Mouse (Mus musculus) intestine, postnatal 0 days (tissue): ENCODE measurements around the gene Tspan9. TPM values are rescaled to one million over a fixed set of nuclear protein-coding genes. Genes with fewer than 3 reads are reported as not detected.

Experiments
- ATAC-seq: fragments of 200-750 bp; cut with Nextera tagmentation; 2 replicates; pipeline ENCODE4 v1.8.0; 2017; ENCODE audit warnings: mild to moderate bottlenecking, moderate TSS enrichment, moderate library complexity
- H3K27ac ChIP-seq: fragments of 300-500 bp; sonication (generic); 2 replicates; pipeline ENCODE4 v1.5.1; 2014; ENCODE audit warnings: mild to moderate bottlenecking, low read depth, low read length, moderate library complexity
- H3K27me3 ChIP-seq: fragments of 300-500 bp; sonication (generic); replicated peaks from 2 replicates; pipeline ENCODE4 v1.6.1; 2014; ENCODE audit warnings: low read length, mixed read lengths; ENCODE audit not compliant: control insufficient read depth, insufficient read depth
- H3K36me3 ChIP-seq: fragments of 300-500 bp; sonication (generic); 2 replicates; pipeline ENCODE4 v1.6.1; 2014; ENCODE audit warnings: mild to moderate bottlenecking, moderate library complexity; ENCODE audit not compliant: control insufficient read depth, insufficient read depth
- H3K4me1 ChIP-seq: fragments of 300-500 bp; sonication (generic); replicated peaks from 2 replicates; pipeline ENCODE4 v1.6.1; 2014; ENCODE audit warnings: antibody characterized with exemption, low read length, mixed read lengths; ENCODE audit not compliant: control insufficient read depth, insufficient read depth
- H3K4me2 ChIP-seq: fragments of 300-500 bp; sonication (generic); replicated peaks from 2 replicates; pipeline ENCODE4 v1.6.1; 2014; ENCODE audit warnings: low read depth, mild to moderate bottlenecking, moderate library complexity
- H3K4me3 ChIP-seq: fragments of 300-500 bp; sonication (generic); 2 replicates; pipeline ENCODE4 v1.5.1; 2014; ENCODE audit warnings: low read depth, low read length
- H3K9ac ChIP-seq: fragments of 300-500 bp; sonication (generic); 2 replicates; pipeline ENCODE4 v1.6.1; 2014; ENCODE audit warnings: mild to moderate bottlenecking, low read depth, low read length
- H3K9me3 ChIP-seq: fragments of 300-500 bp; sonication (generic); 2 replicates; pipeline ENCODE4 v1.6.1; 2016; ENCODE audit warnings: mixed run types; ENCODE audit not compliant: control insufficient read depth
- CTCF ChIP-seq: sonication (generic); IDR thresholded peaks from 2 replicates; pipeline ENCODE4 v1.5.1; 2016; ENCODE audit warnings: low read depth, mild to moderate bottlenecking, control low read depth, antibody characterized with exemption, moderate library complexity
- WGBS: fragments of 180-500 bp; shearing (Covaris S2); extraction: QIAGEN DNeasy Blood & Tissue Kit; methylation state at CpG from one replicate; pipeline ENCODE4 v1.1.7; 2014; 5-methylcytosine and 5-hydroxymethylcytosine counted together
- microRNA-seq: library from miRNA; unstranded; fragments of <30 nt; microRNA quantifications from one replicate; pipeline ENCODE4, GENCODE M21; 2016
- polyA plus RNA-seq: library from polyadenylated mRNA; unstranded; fragments of >200 nt; fragmentation: Nextera tagmentation; extraction: Ambion mirVana; gene quantifications from 2 replicates; pipeline ENCODE4 v1.2.1, GENCODE M21; 2015

The Tspan9 gene
- polyA plus RNA-seq, 1 experiment from 2014 or later: 55.5 TPM

DNA sequence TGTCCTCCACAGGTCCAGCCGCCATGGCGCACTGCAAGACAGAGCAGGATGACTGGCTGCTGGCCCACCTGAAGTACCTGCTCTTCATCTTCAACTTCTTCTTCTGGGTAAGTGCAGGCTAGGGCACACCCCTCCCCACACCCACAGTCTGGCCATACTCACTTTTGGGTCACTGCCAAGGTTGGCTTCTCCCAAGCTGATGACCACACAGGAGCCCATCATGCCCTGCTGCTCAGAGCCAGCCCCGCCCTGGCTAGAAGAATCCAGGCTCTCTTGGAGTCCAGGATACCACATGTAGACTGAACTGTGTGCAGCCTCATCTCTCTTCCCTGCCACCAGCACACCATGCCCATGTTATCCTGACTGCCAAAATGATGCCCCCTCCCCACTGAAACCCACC, 230.5 kb downstream of the Tspan9 start:
- ATAC-seq: 0 out of 2 replicates have a peak, but pooled peaks have one; percentile 8
- H3K27me3 ChIP-seq: no peaks in the 10 kb centered on the region
- no peak overlapping the region for H3K27ac ChIP-seq
- no peak overlapping the region for H3K4me2 ChIP-seq
- TF ChIP-seq CTCF: no peak
- no peak overlapping the region for H3K9ac ChIP-seq
- H3K9me3 ChIP-seq: no peaks in the 10 kb centered on the region
- WGBS: 92% methylated on average over 3 of the region's 3 CpGs
- no peaks in the 10 kb centered on the region for H3K36me3 ChIP-seq
- no peak overlapping the region for H3K4me3 ChIP-seq
- H3K4me1 ChIP-seq: no peaks in the 10 kb centered on the region

DNA sequence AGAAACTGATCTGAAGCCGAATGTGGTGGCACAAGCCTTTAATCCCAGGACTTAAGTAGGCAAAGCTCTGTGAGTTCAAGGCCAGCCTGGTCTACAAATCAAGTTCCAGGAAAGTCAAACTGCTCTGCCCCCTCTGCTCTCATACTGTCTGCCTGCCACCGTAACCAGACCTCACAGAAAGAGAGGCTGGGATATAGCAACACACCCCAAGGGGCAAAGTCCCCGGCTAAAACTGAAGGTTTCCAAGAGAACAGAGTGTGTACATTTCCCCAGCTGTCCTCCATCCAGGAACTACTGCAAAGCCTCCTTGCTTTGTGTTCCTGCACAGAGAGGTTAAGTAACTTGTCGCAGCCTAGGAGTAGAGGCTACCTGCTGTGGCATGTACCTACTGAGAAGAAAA, 231.7 kb downstream of the Tspan9 start:
- no peak for TF ChIP-seq CTCF
- no peak overlapping the region for H3K9ac ChIP-seq
- no peaks in the 10 kb centered on the region for H3K27me3 ChIP-seq
- H3K9me3 ChIP-seq: no peaks in the 10 kb centered on the region
- no peaks in the 10 kb centered on the region for H3K4me1 ChIP-seq
- 40% methylated on average over 4 of the region's 4 CpGs for WGBS
- no peaks in the 10 kb centered on the region for H3K36me3 ChIP-seq
- peak; percentile 70 for ATAC-seq
- no peak overlapping the region for H3K4me2 ChIP-seq
- H3K27ac ChIP-seq: no peak overlapping the region
- H3K4me3 ChIP-seq: no peak overlapping the region

Small RNA genes within 50 kb of the gene (microRNA-seq; reads per million reads assigned to microRNA genes)
- not detected for gene Gm26338

Other genes starting within 250 kb of the Tspan9 start
- gene Tead4, start 157.2 kb upstream of the Tspan9 start, polyA plus RNA-seq: 1.4 and 1.5 TPM in 2 replicates
- gene Tulp3, start 212.3 kb upstream of the Tspan9 start, polyA plus RNA-seq: 3.0 and 4.4 TPM in 2 replicates
- 39.1 and 39.5 TPM in 2 replicates for gene Rhno1, start 219.3 kb upstream of the Tspan9 start, polyA plus RNA-seq
- gene Foxm1, start 219.4 kb upstream of the Tspan9 start, polyA plus RNA-seq: 4.7 and 5.7 TPM in 2 replicates
- not detected in 2 replicates for gene Tex52, start 231.9 kb upstream of the Tspan9 start, polyA plus RNA-seq
- not detected in 2 replicates for gene Gm44596, start 231.9 kb upstream of the Tspan9 start, polyA plus RNA-seq